Mouse (Mus musculus): ENCODE results near the gene Atp11a.

Atp11a gene

GRCm38 (mm10) chr8:12824562-12824961 is 67.7 kb downstream of the Atp11a start:
- no peak for DNase-seq

DNA sequence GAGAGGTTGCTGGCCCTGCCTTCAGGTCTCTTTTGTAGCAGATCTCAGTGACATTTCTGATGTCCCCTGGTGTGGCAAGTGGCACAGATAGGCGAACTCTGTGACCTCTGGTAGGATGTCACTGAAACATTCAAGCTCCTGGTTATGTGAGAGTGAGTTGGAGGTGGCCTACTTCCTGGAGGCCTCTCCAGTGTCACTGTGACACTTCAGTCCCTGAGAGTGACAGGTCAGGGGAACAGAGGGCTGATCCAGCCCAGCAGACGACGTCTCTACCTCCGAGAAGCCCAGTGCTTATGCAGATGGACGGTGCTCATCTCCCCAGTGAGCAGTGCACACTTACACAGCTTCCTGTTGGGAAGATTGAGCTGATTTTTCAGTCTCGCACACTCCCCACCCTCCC is 68.4 kb downstream of the Atp11a start:
- DNase-seq = no peak

DNA sequence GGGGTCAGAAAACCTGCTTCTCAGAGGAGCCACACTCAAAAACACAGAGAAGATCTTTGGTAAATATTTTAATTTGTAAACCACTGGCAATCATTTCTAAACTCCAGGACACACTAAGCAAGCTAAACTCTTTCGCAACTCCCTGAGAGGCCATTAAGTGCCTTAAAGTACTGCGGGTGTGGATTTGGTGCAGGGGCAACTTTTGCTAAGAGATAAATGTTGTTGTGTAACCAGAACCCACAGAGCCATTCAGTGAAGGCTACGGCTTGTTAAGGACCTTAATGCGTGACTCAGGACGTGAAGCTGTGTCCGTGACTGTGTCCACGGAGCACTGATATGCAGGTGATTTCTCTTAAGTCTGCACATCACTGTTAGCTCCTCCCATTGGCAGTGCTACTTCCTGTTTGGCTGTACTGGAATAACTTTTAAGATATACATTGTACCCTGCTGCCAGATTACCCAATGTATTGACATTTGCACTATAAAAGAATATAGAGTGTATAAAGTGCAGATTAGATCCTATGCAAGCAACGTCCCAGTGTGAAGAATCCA is 68.9 kb downstream of the Atp11a start:
- no peak for DNase-seq

DNA sequence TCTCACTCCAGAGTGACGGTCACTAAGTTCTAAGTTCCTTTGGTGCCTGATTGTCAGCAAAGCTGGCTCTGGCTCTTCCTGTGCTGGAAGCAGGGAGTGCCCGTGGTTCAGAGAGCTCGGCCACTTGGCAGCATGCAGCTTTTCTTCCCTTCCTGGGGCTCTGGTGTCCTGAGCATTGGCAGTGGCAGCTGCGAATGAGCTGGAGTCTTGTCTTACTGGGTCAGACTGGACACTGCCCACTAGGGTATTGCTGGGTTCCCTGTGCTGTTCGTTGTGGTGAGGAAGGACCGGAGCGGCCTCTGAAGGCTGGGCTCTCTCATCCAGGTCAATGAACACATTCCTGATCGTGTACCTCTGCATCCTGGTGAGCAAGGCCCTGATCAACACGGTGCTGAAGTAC is 70.3 kb downstream of the Atp11a start:
- DNase-seq = no peak

GRCm38 (mm10) chr8:12828298-12828697 is 71.5 kb downstream of the Atp11a start:
- no peak for DNase-seq

DNA sequence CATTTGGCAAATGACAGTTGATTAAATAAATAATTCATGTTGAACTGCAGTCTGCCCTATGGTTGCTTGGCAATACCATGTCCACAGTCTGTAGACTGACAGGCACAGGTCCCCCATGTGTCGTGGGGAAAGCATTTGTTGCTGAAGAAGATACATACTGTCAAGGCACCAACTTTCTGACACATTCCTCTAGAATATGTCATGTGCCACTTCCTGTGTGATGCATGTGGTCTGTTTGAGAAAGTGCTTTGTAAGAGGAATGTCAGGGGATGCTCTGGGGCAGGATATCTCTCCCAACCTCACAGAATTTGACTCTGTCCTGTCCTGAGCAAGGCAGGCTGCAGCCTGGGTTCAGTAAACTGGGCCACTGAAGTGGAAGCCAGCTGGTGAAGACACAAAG is 72.6 kb downstream of the Atp11a start:
- no peak for DNase-seq

GRCm38 (mm10) chr8:12831659-12832589 is 75.1 kb downstream of the Atp11a start:
- DNase-seq = no peak

DNA sequence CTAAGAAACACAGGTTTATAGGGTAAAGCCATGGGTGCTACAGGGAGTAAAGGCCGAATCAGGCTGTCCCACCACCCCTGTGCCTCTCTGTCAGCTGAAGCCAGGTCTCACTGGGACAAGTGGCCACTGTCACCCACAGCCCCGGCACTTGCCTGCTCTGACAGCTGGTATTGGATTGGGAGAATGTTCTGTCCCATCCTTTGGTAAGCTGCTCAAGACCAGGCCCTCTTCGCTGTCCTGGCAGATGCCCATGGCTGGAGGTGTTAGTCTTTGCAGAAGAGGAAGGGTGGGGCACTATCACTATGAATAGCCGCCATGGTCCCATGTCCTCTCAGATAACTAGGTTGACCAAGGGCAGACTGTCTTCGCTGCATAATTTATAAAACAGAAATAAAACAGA is 76.8 kb downstream of the Atp11a start:
- no peak for DNase-seq

- DNase-seq = no peak
These were observed 84.0 kb downstream of the Atp11a start for GRCm38 (mm10) chr8:12840834-12841233.

DNA sequence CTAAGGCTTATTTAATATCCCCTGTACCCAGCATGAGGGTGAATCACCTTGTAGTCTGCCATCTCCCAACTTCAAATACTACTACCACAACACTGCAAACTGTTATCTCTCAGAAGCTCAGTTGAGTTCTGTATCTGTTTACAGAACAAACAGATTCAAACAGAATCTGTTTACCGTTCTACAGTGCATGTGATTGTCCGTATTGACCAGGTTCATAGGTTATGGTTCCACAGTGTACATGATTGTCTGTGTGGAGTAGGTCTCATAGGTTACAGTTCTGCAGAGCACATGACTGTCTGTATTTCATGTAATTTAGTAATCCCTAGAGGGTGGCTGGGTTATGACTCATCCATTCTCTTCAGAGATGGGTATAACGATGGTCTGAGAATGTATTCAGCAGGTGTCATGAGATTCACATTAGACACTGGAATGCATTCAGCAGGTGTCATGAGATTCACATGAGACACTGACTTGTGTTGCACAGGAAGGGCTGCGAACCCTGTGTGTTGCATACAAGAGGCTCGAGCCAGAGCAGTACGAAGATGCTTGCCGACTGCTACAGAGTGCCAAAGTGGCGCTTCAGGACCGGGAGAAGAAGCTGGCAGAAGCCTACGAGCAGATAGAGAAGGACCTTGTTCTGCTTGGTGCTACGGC is 85.7 kb downstream of the Atp11a start:
- DNase-seq = no peak

- DNase-seq = no peak
These were observed 87.6 kb downstream of the Atp11a start for GRCm38 (mm10) chr8:12844347-12844950.

GRCm38 (mm10) chr8:12846447-12846846 is 89.6 kb downstream of the Atp11a start:
- DNase-seq = no peak

DNA sequence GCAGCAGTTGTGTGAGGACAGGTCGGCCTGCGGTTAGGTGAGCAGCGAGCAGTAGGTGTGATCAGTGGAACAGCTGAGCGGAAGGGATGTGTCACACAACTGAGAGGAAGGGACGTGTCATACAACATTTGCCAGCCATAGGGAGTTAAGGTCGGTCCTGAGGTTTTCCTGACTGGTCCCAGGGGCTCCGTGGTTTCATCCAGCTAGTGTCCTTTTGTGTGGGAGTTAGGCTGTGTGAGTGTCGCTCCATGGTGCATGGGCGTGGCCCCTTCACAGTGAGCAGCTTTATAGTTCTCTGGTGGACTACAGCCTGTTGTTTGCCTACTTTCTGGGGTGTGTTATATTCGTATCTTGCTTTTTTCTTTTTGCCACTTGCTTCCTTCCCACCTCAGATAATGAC is 94.4 kb downstream of the Atp11a start:
- no peak for DNase-seq

DNA sequence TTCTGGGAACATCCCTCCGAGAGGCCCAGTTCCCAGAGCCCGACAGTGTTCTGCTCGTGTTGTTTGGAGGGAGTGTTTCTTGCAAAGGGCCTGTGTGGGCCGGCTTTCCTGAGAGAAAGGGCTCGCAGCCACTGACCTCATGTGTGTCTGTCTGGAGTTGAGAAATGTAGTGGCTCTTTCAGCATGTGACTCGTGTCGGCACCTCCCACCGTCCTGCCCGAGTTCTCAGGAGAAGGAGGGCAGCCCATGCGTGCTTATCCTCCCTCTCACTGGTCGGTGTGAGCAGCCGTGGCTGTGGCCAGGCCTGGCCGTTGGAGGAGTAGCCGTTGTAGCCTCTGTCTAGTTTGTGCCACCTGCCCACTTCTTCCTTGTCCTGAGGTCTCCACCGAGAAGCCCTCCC is 99.2 kb downstream of the Atp11a start:
- no peak for DNase-seq

DNA sequence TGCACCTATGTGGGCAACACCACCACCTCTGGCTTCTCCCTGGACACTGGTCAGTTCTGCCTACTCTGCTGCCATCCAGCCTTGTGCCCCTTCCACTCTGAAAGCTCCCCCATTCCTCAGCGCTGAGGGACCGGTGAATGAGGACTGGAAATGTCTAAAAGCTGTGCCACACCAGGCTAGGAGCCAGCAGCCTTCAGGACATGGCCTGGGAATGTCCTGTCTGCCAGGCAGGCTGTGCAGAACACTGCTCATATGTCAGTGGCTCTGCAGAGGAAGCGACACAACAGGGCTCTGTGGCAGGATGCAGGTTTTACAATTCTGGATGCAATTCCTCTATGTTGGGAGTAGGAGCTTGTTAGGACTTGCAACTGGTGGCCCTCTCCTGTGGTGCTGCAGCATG is 106.2 kb downstream of the Atp11a start:
- DNase-seq = no peak

- DNase-seq = no peak
These were observed 106.8 kb downstream of the Atp11a start for GRCm38 (mm10) chr8:12863608-12864007.

DNA sequence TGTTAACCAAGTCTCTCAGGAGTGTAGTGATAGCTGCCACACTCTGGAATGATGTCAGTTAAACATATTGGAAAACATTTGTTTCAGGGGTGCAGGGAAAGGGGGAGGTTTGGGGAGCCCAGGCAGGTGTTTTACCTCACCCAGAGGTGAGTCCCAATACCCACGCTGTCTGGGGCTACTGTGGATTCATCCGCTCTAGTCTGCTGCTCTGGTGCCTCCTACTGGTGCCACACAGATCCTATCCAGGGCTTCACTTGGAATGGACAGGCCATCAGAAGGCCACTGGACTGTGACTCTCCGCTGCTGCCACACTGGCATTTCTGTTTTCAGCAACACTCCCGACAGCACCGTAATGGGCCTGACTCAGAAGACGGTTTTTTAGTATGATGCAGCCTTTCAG is 109.0 kb downstream of the Atp11a start:
- no peak for DNase-seq

DNA sequence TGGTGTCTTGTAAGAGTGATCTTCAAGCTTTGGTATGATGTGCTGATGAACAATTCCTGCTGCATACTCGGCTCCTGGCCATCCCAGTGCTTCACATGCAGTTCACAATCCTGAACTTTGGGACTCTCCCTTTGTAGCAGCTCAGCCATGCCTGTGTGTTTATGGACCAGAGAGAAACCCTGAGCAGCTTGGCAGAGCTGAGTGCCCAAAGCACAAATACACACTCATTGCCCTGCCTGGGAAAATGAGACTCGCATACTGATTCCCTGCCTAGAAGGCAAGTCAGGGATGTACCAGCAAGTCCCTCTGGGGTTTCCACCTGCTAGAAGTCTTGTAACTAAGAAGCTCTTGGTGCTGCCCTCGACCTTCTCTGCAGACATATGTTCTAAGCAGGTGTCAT is 112.8 kb downstream of the Atp11a start:
- DNase-seq = no peak

- no peak for DNase-seq
These were observed 113.8 kb downstream of the Atp11a start for GRCm38 (mm10) chr8:12870656-12871055.

DNA sequence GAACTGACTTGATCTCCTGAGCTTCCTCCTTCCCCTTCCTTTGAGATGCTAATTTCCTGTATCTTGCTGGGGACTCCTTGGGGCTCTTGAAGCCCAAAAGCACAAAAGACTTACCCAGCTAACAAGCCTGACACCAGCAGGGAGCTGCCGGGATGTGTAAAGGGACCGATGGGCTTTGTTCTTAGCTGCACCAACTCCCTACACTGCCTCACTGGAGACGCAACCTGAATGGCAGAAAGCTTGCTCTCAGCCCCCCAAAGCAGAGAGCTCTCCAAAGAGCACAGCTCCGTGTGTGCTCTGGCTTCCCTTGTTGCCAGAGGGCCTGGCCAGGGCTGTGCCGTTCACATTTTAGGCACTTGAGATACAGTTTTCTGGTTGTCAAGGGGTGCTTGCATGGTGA is 114.6 kb downstream of the Atp11a start:
- no peak for DNase-seq

- no peak for DNase-seq
These were observed 116.2 kb downstream of the Atp11a start for GRCm38 (mm10) chr8:12872983-12873356.

DNA sequence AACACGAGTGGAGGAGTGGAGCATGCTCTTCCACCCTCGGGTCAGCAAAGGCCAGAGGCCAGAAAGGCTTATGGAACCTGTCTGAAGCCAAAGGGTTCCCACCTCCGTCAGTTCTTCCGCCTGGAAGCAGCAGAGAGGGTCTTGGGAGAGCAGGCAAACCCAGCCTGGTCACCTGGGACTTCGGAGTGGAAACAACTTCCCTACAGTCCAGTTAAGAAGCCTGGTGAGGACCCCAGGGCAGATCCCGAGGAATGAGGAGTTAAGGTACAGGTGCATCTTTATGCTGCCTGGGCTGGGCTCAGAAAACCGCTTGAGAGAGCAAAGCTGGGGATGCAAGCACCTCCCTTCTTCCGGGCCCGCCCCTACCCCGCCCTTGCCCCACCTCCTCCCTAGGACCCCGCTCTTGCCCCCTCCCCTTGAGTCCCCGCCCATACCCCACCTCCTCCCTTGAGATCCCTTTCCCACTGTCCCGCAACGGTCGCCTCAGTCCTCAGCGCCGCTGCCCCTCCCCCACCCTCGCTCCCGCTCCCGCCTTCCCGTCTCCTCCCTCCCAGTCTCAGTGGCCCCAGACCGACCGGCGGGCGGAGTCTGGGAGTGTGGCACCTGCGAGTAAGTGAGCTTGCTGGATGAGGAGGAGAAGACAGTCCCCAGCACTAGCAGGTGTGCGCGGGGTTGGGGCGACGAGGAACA is 116.7 kb downstream of the Atp11a start, which contains the start of gene Mcf2l:
Gene Mcf2l, plus strand, starts transcription at position 450 of the 690 bp plus-strand sequence.
- peak; percentile 80 for DNase-seq

DNA sequence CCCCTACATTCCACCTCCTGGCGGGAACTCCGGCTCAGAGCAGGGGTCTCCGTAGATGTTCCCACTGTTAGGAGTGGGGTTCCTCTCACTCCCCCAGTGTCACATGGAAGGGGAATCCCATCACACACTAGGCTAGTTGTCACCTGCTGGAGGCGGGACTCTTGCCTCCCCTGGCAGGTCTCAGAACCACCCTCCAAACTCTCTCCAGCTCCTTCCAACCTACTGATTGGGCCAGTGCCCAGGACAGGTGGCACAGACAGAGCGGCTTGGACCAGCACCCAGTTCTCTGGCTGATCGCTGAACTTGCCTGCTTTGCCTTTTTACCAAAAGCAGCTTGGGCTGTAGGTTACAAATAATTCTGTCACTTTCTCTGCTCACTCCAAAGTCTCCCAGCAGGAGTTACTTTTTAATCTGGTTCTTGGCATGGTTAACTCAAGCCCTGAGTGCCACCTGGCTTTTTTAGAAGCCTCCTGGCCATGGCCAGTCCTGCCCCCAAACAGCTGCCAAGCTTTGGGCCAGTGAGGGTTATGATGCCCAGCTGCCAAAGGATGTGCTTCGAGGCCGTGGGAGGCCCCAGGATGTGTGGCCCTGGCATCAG is 117.5 kb downstream of the Atp11a start:
- DNase-seq = peak; percentile 45

Measured in thymus, postnatal 14 days (tissue).